Mouse (Mus musculus) natural killer cell, adult 2 months (primary cell): ENCODE data around the gene Snapc1.

Experiments used
- DNase-seq, 2 experiments: peaks; one replicate each; pipeline ENCODE4 v3.0.0; 2022; ENCODE audit warnings: low spot score in 2 of 2

Snapc1 gene

DNA sequence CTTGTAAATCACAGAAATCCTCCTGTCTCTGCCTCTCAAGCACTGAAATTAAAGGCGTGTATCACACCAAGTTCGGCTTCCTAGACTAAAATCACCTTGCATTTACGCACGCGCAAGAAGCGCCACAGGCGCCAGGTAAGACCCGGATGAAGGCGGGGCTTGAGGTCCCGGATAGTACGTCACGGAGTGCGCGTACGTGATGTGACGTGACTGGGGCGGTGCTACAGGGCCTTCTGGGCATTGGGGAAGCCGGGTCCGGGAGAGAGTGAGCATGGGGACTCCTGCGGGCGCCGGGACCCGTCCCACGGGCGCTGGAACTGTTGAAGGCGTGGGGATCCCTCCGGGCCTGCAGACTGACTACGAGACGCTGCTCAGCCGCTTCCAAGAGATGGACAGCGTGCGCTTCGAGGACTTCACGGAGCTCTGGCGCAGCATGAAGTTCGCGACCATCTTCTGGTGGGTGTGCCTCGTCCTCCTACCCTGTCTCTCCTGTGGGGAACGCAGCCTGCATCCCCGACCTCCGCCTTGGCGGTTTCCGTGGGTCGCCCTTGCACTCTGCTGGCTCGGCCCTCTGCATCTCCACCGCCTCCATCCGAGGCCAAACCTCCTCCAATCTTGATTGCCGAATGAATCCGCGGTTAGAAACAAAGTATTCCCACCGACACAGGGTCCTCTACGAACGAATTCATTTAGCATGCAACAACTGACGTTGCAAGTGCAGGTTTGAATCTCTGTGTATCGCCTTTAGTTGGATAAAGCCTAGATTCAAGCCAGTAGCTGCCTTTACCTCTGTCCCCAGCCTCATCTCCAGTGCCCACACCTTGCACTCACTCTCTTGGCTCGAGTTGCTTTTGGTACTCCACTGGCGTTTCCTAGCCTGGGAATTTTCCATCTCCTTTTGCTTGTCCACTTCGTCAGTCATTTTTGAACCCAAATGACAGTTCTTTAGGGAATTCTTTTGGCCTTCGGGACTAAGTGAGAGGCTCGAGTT lies at the start of gene Snapc1:
Snapc1 (plus strand) TSS at position 191 of the 991 bp plus-strand sequence.
- DNase-seq = peak; percentile 96 to 97

- no peak for DNase-seq
These were observed 45.8 kb upstream of the Snapc1 start for GRCm38 (mm10) chr12:73918479-73918878.

DNA sequence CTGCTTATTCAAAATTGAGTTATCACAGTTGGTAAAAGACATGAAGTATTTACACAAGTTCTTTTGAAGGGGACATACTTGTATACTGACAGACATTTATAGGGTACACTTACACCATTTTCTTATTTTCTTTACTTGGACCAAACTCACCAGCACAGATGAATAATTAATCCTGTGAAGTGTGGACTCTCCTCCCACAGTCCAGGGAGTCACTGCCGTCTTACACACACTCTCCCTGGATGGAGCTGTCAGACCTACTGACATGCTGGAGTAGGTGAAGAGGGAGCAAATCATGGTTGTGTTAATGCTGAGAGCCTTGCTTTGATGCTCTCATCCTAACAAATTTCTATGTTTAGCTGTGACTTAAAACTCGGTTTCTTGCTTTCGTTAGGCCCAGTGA lies 34.0 kb upstream of the Snapc1 start:
- no peak for DNase-seq

DNA sequence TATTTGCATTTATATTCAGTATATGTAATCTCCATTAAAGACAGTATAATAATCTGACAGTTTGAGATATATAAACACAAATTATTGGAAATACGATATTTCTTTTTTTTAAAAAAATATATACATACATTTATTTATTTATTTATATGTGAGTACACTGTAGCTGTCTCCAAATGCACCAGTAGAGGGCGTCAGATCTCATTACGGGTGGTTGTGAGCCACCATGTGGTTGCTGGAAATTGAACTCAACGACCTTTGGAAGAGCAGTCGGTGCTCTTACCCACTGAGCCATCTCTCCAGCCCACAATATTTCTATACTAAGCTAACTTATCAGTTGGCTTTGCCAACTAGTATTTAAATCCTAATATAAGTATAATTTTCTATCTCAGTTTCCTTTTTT lies 33.0 kb upstream of the Snapc1 start:
- DNase-seq = peak; percentile 30 to 60

DNA sequence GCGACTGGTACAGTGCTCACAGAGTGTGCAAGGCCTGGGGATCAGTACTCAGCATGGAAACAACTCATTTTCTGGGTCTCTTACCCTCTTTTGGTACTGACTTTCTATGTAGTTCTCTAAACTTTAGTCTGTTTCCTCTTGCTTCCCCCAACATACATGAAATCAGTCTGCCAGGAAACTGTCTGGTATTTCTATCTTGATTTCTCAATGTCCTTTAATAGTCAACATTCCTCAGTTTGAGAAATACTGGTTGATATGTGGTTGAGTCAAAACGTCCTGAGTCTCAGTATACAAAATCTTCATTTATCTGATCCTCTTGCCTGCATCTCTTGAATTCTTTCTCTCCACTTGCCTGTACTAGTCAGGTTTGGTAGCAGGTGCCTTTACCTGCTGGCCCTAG lies 29.8 kb upstream of the Snapc1 start:
- no peak for DNase-seq

DNA sequence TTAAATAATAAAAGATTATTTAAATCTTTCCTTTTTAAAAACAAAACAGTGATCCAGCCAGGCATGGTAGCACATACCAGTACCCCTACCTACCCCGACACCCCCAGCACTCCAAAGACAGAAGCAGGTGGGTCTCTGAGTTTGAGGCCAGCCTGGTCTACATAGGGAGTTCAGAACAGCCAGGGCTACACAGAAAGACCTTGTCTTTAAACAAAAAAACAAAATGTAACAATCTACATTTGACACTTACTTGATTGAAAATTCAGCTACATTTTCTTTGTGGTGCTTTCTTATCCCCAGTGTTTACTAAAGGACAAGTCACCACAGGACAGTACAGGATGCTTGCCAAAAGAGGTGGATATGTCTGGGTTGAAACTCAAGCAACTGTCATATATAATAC lies 26.9 kb upstream of the Snapc1 start, which contains the start of gene Gm49321:
Gm49321 (plus strand) TSS at position 301 of the 400 bp plus-strand sequence.
- DNase-seq = no peak

- DNase-seq = no peak
These were observed 24.7 kb upstream of the Snapc1 start for GRCm38 (mm10) chr12:73939542-73939941.

GRCm38 (mm10) chr12:73948415-73948814 lies 15.9 kb upstream of the Snapc1 start:
- no peak for DNase-seq

DNA sequence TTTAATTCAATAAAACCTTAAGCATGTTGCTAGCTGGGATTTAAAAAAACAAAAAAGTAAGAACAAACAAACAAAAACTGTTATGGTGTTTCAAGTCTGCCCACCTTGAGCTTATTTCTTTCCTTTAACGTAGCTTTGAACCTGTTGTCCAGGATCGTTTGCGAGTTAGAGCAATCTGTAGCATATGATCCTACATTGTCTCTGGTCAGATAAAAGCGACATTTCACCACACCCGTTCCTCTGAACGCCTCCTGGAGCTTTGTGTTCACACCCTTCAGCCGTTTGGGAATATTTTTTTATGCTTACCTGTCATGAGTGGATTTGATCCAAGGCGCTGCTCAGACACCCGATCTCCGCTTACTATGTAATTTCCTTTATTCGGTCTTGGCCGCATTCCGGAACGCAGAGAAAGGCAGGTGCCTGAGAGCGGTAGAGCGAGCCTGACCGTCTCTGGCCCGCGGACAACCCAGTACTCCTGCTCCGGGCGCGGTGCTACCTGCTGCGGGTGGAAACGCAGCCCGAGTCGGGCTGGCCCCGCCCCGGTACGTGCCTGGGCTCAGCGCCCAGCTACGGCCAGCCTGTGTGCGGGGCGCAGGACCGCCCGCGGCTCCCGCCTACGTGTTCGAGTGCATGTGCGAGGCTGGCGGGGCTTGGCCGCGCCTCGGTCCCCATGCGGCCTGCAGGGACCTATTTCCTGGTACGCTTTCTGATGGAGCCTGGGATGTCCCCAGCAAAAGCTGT lies 14.8 kb upstream of the Snapc1 start:
- peak in 1 of 2 experiments; percentile 2 for DNase-seq

GRCm38 (mm10) chr12:73952879-73953278 lies 11.4 kb upstream of the Snapc1 start:
- DNase-seq = peak; percentile 32 to 47

- no peak for DNase-seq
These were observed 10.7 kb upstream of the Snapc1 start for GRCm38 (mm10) chr12:73953420-73954186.

DNA sequence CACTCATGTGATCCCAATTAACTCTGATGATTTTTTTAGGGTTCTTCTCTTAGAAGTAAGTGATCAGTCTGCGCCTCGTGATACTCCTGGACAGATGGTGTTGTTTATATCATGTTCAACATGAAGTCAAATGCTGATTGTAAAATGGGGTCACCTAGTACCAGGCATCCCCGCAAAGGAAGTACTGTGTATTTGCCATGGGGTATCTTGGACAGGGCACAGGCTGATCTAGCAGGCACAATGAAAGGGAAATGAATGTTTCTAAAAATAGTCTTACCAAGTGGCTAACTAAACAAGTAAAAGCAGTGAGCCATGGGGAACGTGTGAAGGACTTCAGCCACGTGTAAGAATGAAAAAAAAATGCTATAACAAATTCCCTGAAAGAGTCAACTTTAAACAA lies 9.5 kb upstream of the Snapc1 start:
- no peak for DNase-seq

- no peak for DNase-seq
These were observed 6.6 kb upstream of the Snapc1 start for GRCm38 (mm10) chr12:73957676-73958075.

DNA sequence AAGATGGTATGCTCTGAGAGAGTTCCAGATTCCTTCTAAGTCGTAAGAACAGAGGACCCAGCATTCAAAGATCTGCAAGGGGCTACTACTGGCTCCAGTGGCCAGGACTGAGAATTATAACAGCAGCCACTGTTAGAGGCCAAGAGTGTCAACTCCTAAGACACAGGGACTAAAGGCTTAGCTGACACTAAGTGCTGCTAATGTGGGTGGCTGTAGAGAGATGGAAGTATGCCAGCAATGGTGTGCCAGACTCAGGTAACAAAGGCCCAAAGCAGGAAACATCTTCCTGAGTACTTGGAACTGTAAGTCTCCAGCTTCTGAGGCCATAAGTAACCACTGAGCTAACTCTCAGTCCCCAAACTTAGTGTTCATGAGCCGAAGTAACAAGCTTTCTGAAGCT lies 5.5 kb upstream of the Snapc1 start:
- DNase-seq = no peak

- no peak for DNase-seq
These were observed 4.9 kb downstream of the Snapc1 start for GRCm38 (mm10) chr12:73969142-73969541.

GRCm38 (mm10) chr12:73974584-73974983 lies 10.3 kb downstream of the Snapc1 start:
- no peak for DNase-seq

- no peak for DNase-seq
These were observed 13.9 kb downstream of the Snapc1 start for GRCm38 (mm10) chr12:73978144-73978543.

DNA sequence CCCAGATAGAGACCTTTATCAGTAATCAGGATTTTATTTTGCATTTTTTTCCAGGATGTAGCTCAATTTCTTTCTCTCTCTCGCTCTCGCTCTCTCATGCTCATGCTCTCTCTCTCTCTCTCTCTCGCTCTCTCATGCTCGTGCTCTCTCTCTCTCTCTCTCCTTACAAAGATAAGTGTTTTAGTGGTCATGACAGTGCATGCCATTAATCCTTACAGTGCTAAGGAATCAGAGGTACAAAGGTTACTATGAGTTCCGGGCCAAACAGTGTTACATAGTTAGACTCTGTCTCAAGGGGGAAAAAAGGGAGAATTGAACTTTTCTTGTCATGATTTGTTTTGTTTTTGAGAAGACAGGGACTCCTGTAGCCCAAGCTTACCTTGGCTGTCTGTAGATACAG lies 15.4 kb downstream of the Snapc1 start:
- no peak for DNase-seq

- DNase-seq = no peak
These were observed 18.3 kb downstream of the Snapc1 start for GRCm38 (mm10) chr12:73982533-73982932.

DNA sequence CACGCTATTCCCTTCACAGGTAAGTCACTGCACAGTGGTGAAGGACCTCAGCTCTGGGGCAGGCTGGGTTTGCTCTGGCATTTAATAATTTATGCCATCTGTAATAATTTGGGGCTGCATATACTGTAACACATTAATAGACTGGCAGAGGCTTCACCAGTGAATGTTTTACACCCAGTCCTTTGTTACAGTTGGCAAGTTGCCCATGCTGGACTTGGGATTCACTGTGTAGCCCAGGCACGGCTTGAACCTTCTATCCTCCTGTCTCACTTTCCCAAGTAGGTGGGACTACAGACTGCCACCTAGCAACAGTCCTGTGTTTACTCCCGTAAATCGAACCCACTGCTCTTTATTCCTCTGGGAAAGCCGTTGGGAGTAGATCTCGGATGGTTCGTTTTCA lies 22.0 kb downstream of the Snapc1 start:
- DNase-seq = no peak

- no peak for DNase-seq
These were observed 24.2 kb downstream of the Snapc1 start for GRCm38 (mm10) chr12:73988393-73989008.
